Mouse (Mus musculus) granulocyte monocyte progenitor cell, adult 5-6 weeks (primary cell): ENCODE measurements at regions not wholly inside any gene's neighbourhood (a gene's known extent, or its start where the extent isn't known, plus 50 kb on each side); places are given as distances from the start of the nearest gene placed in this dataset.

Experiments
- ATAC-seq: replicated peaks from 2 replicates; pipeline ENCODE4 v1.8.0; 2016; ENCODE audit warnings: mild to moderate bottlenecking, moderate TSS enrichment, inconsistent platforms; ENCODE audit not compliant: poor library complexity, severe bottlenecking

GRCm38 (mm10) chr12:71427974-71428373, 118.3 kb downstream of the Dact1 start:
- no peak for ATAC-seq

DNA sequence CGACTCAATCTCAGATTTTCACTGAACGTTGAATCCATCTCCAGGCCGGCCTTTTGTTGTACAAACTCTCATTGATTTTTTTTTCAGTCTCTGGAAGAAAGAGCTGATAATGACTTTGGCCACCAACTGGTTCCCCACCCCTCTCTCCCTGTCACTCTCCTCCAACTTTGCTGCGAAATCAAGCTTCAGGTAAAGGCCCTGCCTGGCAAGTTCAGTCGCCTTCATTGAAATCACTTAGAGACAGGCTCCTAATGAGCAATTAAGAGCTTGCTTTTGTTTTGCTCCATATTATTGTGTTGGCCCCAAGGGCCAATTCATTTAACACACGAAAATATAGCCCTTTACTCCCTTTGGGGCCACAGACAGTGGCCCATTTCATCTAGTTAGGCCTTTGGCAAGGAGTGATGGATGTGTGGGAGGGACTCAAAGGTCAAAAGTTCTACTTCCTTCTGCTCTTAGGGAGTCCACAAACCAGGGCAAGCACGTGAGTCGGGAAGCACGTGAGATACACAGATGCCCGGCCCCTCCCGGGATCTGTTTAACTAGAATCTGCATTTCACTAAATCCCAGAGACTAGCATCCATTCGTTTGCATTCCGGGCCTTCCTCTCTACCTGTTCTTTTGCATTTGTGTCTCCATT, 120.0 kb downstream of the Dact1 start:
- ATAC-seq: no peak

- no peak for ATAC-seq
Measured at GRCm38 (mm10) chr12:71430331-71430730, 120.6 kb downstream of the Dact1 start.

DNA sequence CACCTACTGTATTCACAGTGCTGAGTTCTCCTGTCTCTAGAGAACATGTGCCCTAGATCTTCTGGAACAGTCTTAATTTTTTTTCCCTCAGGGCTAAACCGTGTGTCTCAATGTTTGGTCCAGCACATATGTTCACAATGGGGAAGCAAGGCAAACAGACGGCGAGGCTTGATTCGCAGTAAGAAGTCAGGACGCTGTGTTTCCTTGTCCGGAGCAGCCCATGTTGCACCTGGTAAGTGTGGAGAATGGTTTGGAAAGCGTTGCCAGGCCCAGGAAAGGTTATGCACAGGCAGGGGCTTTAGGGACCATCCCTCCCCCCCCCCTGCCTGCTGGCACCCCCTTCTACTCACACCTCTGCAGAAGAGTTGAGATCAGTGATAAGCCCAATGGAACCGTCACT, 121.4 kb downstream of the Dact1 start:
- ATAC-seq: no peak

- no peak for ATAC-seq
Measured at GRCm38 (mm10) chr12:71433549-71434200, 124.0 kb downstream of the Dact1 start.

- peak; percentile 86 for ATAC-seq
Measured at GRCm38 (mm10) chr12:71438254-71438653, 128.6 kb downstream of the Dact1 start.

- ATAC-seq: no peak
Measured at GRCm38 (mm10) chr12:71440863-71441262, 131.2 kb downstream of the Dact1 start.

GRCm38 (mm10) chr12:71441272-71441671, 131.6 kb downstream of the Dact1 start:
- ATAC-seq: no peak

GRCm38 (mm10) chr12:71446177-71446891, 136.7 kb downstream of the Dact1 start:
- no peak for ATAC-seq

DNA sequence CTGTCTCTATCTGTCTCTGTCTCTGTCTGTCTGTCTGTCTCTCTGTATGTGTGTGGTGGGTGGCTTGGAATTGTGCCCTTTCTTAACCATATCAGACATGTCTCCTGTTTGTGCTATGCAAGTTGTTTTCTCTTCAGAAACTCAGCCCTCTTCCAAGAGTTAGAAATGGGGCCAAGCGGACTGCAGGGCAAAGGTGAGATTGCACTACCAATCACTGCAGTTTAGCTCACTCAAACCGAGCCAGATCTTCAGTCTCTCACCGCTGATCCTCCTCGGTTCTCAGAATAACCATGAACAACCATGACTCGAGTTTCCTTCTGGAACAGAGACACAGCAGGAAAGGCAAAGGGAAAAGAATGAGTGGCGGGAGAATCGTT, 137.2 kb downstream of the Dact1 start:
- no peak for ATAC-seq

DNA sequence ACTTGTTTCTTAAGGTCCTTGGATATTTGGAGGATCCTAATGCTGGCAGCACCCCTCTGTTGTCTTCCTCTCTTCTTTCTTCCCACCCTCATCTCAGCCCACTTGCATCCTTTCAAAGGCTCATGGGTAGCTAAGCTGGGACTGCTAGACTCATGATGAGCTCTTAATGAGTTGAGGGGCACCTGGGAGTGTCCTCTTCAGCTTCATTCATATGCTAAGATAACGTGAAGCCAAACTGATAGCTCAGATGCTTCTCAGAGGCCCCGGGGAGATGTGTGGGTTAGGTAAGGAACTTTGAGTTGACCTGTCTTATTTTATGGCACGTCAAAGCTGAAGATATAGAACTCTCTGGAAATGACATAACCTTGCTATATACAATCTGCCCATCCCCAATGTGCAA, 139.3 kb downstream of the Dact1 start:
- no peak for ATAC-seq

DNA sequence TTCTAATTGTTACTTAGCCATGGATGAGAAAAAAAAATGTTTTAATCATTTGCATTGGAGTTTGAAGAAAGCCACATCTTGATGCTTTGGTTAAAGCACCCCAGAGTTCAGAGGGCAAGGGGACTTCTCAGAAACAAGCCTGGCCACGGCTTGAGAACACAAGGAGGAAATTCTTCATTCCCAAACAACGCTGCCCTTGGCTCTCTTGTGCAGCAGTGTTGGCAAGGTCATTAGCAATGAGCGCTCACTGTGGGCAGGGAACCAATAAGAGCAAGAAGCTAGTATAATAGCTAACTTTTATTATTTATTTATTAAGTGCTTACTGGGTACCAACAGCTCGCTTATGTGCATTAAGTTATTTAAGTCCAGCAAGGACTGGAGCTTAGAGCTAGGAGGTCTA, 140.4 kb downstream of the Dact1 start:
- no peak for ATAC-seq

DNA sequence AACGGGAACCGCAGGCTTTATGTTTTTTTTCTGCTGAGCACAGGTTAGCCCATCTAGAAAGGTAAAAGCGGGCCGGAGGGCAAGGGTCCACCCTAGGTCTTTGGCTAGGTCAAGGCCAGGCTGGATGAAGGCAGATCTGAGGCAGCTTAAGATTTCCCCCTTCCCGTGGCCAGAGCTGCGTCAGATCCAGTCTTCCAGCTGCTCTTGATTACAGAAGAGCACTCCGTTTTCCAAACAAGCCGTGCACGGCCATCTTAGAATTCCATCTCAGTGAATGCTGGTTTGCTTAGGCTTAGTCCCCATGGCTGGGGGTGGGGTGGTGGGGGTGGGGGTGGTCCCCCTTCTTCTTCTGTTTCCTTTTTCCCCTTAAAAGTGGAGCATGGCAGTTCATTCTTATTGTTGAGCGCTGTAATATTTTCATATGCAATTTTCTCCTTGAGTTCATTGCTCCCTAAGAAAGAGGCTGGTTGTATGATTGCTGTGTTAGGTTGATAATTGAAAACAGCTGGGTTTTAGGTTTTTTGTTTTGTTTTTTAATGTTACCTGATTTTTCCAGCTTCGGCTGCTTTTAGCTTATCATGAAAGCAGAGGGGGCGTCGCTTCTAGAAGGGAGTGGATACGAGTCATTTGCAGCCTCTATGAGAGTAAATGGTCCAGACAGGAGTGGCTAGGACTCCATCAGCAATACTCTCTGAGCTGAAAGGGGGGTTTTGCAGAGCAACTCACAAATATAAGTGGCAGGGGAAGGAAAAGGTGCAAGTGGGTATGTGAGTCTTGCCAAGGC, 141.2 kb downstream of the Dact1 start:
- ATAC-seq: no peak

DNA sequence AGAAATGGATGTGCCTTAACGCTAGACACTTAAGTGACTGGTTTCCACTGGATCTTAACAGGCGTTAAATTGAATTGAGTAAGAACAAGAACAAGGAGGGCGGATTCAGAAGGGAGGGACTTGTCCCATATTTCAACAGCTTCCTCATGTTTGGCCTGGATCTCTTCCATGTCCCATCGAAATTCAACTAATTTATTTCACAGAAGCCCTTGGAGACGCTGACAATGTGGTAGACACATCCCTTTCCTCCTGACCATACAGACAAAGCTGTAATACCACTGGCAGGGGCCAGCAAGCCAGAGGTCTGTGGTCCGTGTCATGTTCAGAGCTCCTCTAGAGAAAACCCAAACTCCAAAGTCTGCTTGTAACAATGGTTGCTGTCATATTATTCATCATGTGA, 147.2 kb downstream of the Dact1 start:
- ATAC-seq: no peak

DNA sequence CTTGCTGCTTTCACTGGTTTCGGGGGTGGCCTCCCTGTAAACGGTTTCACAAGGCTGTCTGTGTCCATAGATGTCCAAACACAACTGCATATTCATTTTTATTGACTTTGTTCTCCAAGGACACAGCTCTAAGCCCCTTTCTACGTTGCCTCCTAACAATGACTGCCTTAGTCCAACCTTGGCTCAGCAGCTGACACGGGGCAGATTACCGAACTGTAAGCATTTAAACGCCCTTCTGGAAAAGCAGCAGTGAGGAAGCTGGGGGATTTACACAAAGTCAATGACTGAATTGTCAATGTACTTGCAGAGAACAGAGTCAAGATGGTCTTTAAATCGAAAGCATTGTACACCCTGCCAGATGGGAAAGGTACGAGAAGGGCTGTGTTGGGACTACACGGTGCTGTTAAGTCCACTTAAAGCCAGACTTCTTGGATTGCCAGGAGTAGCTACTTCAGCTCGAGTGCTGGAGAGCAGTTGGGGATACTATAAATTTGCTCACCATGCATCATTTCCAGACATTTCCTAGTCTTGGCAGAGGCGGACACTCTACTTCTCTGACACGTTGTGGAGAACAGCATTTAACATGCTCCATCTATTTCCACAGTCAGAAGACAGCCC, 149.0 kb downstream of the Dact1 start:
- ATAC-seq: no peak

DNA sequence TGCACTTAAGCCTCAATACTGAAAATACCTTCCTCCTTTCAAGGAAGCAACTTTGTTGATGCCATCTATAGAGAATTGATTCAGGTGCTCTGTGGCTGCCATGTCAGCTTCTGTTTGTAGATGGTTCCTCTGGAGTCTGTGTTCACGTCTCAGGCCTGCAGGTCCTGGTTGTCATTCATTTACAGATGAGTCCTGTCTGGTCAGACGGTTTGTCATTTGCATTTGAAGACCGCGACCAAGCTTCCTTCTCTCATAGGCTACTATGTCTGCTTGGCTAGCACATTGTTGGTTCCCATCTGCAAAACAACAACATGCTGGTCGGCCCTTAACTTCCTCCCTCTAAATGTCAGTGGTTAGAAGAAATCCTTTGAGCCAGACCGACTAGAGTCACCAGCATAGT, 151.0 kb downstream of the Dact1 start:
- no peak for ATAC-seq

DNA sequence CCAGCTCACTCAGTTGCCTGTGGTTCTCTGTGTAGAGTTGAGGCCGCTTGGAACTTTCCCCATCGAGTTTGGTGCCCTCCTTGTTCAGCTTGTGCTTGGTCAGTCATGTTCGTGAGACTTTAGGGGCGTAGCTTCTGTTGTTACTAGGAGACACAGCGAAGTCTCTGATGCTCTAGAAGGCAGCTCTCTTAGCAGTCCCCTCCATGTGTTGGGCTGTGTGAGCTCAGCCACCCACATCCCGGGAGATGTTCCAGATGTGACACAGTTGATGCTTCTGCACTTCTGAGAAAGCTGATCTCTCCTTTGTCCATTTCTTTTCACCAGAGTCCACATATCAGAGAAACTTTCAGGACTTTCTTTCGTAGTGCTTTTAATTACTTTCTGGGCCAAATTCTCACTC, 158.1 kb downstream of the Dact1 start:
- no peak for ATAC-seq

DNA sequence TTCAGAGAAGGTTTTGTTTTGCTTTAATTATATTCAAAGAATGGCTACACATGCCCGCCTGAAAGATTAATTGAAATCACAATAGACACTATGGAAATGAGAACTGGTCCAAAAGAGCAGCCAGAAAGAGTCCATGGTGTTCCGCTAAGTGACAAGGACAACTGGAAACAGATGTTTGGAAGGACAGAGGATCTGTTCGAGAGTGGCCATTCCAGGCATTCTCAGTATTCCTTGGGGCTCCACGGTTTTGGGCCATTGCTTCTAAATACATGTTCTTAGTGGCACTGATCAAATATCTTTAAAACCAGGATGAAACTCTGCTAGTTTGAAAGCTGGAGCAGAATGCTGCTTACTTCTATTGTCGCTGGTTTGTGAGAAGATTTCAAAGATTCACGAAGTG, 158.6 kb downstream of the Dact1 start:
- no peak for ATAC-seq

DNA sequence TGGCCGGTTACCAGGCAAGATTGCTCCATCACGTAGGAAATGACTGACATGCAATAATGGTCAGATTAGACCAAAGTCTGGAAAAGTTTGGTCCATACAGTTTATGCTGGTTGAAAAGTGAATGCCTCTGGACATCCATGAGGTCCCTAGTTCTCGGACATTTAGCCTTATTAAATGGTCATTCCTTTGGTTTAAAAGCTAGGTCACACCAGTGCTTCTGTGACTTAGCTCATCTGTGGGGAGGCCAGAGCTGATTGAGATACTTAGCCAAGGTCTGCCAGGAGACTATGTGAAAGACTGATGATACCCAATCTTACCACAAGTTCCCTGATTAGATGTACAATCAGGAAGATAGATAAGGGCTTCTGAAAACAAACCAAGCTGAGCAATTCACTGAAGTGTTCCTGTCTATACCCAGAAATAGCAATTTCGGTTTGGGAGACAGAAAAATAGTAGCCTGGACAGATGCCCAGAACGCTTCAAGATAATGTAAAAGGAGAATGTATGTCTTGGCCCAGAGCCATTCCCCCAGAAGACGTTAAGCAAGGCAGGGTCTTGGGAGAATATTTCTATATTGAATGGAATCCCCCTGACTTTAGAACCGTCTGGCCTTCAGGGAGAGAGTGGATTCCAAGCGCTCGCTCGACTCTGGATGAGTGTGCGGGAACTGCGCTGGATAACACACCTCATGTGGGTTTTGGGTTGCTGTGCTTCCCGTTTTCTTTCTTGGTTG, 161.5 kb downstream of the Dact1 start:
- no peak for ATAC-seq

- ATAC-seq: no peak
Measured at GRCm38 (mm10) chr12:71471720-71472119, 162.0 kb downstream of the Dact1 start.
